Mouse (Mus musculus): ENCODE measurements around the gene Akt1s1.

GRCm38 (mm10) chr7:44828706-44829105, 20.1 kb upstream of the Akt1s1 start:
- no peak for TF ChIP-seq CTCF (IDR thresholded peaks at IDR 0.05; ENCODE audit: extremely low read depth, insufficient read length, insufficient replicate concordance, low read depth, low read length)
- TF ChIP-seq POLR2A (IDR thresholded peaks at IDR 0.05; ENCODE audit: low read depth, low read length): no peak
